Comparison of ENCODE assay signal across 17 mouse cellular contexts in genomic region chr4:144868584-144868983, GRCm38 (mm10).
"Had no signal": no experiment of that assay in that cellular context is flagged by ENCODE, and none has a peak within 500 bp of the region (broad histone marks: within the 10 kb centered on the region; RNA-seq: fewer than 3 reads in every experiment).

No protein-coding gene starts in this region.

- H3K9me3 ChIP-seq: neural tube, embryonic 12.5 days; neural tube, embryonic 13.5 days; neural tube, embryonic 15.5 days; stomach, embryonic 15.5 days had no signal

- H3K9ac ChIP-seq: neural tube, embryonic 12.5 days; neural tube, embryonic 13.5 days; neural tube, embryonic 15.5 days; stomach, embryonic 15.5 days had no signal

- H3K27me3 ChIP-seq: neural tube, embryonic 12.5 days; neural tube, embryonic 13.5 days; neural tube, embryonic 15.5 days; stomach, embryonic 15.5 days had no signal

- H3K36me3 ChIP-seq: neural tube, embryonic 12.5 days; neural tube, embryonic 13.5 days; neural tube, embryonic 15.5 days; stomach, embryonic 15.5 days had no signal

- H3K4me2 ChIP-seq: neural tube, embryonic 12.5 days; neural tube, embryonic 13.5 days; neural tube, embryonic 15.5 days; stomach, embryonic 15.5 days had no signal

- H3K4me1 ChIP-seq: neural tube, embryonic 12.5 days; neural tube, embryonic 13.5 days; neural tube, embryonic 15.5 days; stomach, embryonic 15.5 days had no signal

- H3K27ac ChIP-seq: neural tube, embryonic 12.5 days; neural tube, embryonic 13.5 days; neural tube, embryonic 15.5 days; stomach, embryonic 15.5 days; stomach, postnatal 0 days had no signal

- H3K4me3 ChIP-seq: neural tube, embryonic 12.5 days; neural tube, embryonic 13.5 days; neural tube, embryonic 15.5 days; stomach, embryonic 15.5 days had no signal

- DNase-seq: retina, postnatal 1 day; right cerebral cortex, adult 18-20 months; right cerebral cortex, postnatal 14 days; right cerebral cortex, postnatal 25 days; right cerebral cortex, postnatal 4 days; spleen, adult 18-20 months; thymus, adult 18-20 months; thymus, adult 2 months; thymus, postnatal 14 days; thymus, postnatal 25 days; thymus, postnatal 36 days; thymus, postnatal 4 days had no signal
